Mouse (Mus musculus) A20 (cell line): ENCODE measurements around the gene Aplp2.

Experiments
- DNase-seq: peaks from one replicate; pipeline ENCODE4 v3.0.0-alpha.2; 2011; ENCODE audit warnings: low read depth, low spot score

Gene Aplp2

GRCm38 (mm10) chr9:31127876-31128465 is 83.6 kb downstream of the Aplp2 start:
- no peak for DNase-seq

- no peak for DNase-seq
Measured at GRCm38 (mm10) chr9:31126079-31126478, 85.5 kb downstream of the Aplp2 start.

- DNase-seq, result no peak
Measured at GRCm38 (mm10) chr9:31122464-31123030, 89.1 kb downstream of the Aplp2 start.

- DNase-seq, result peak; percentile 37
Measured at GRCm38 (mm10) chr9:31120533-31120915, 91.1 kb downstream of the Aplp2 start.

- peak; percentile 40 for DNase-seq
Measured at GRCm38 (mm10) chr9:31119882-31120532, 91.6 kb downstream of the Aplp2 start.

- no peak for DNase-seq
Measured at GRCm38 (mm10) chr9:31119405-31119804, 92.2 kb downstream of the Aplp2 start.

- peak; percentile 76 for DNase-seq
Measured at GRCm38 (mm10) chr9:31118520-31119298, 92.9 kb downstream of the Aplp2 start.

GRCm38 (mm10) chr9:31117488-31117887 is 94.1 kb downstream of the Aplp2 start:
- DNase-seq, result no peak

- DNase-seq, result no peak
Measured at GRCm38 (mm10) chr9:31117088-31117487, 94.5 kb downstream of the Aplp2 start.

GRCm38 (mm10) chr9:31115586-31115985 is 96.0 kb downstream of the Aplp2 start:
- no peak for DNase-seq

GRCm38 (mm10) chr9:31108464-31108863 is 103.2 kb downstream of the Aplp2 start:
- no peak for DNase-seq
